Mouse (Mus musculus): ENCODE data around the gene Hoxa4.

The Hoxa4 gene

GRCm38 (mm10) chr6:52163366-52164031 lies 28.1 kb downstream of the Hoxa4 start:
- DNase-seq, result peak; percentile 27

- no peak for DNase-seq
Measured at GRCm38 (mm10) chr6:52162611-52163365, 28.8 kb downstream of the Hoxa4 start.

GRCm38 (mm10) chr6:52162093-52162380 lies 29.5 kb downstream of the Hoxa4 start:
- peak; percentile 44 for DNase-seq

GRCm38 (mm10) chr6:52161336-52162092 lies 30.0 kb downstream of the Hoxa4 start:
- no peak for DNase-seq

GRCm38 (mm10) chr6:52160511-52161335 lies 30.8 kb downstream of the Hoxa4 start:
- peak; percentile 82 for DNase-seq

GRCm38 (mm10) chr6:52159979-52160378 lies 31.6 kb downstream of the Hoxa4 start:
- DNase-seq, result peak; percentile 53

GRCm38 (mm10) chr6:52159164-52159761 lies 32.3 kb downstream of the Hoxa4 start:
- DNase-seq, result peak; percentile 61

GRCm38 (mm10) chr6:52158276-52159051 lies 33.1 kb downstream of the Hoxa4 start, which contains the start of gene Hoxa1:
Gene Hoxa1 (minus strand): TSS chr6:52158317.
- peak; percentile 93 for DNase-seq

- DNase-seq, result no peak
Measured at GRCm38 (mm10) chr6:52157466-52158275, 33.9 kb downstream of the Hoxa4 start.

- no peak for DNase-seq
Measured at GRCm38 (mm10) chr6:52156551-52157200, 34.9 kb downstream of the Hoxa4 start.

- DNase-seq, result no peak
Measured at GRCm38 (mm10) chr6:52155471-52155870, 36.1 kb downstream of the Hoxa4 start.

GRCm38 (mm10) chr6:52154044-52154443 lies 37.5 kb downstream of the Hoxa4 start:
- DNase-seq, result no peak

GRCm38 (mm10) chr6:52153270-52153669 lies 38.3 kb downstream of the Hoxa4 start:
- no peak for DNase-seq

- no peak for DNase-seq
Measured at GRCm38 (mm10) chr6:52152226-52153193, 39.0 kb downstream of the Hoxa4 start.

- no peak for DNase-seq
Measured at GRCm38 (mm10) chr6:52151571-52151970, 40.0 kb downstream of the Hoxa4 start.

- no peak for DNase-seq
Measured at GRCm38 (mm10) chr6:52150401-52150966, 41.1 kb downstream of the Hoxa4 start.

Measured in kidney, postnatal 14 days (tissue).